Mouse (Mus musculus) embryonic facial prominence, embryonic 13.5 days (tissue): Measurements from ENCODE around the gene Gm39566. TPM values are rescaled to one million over a fixed set of nuclear protein-coding genes. Genes with fewer than 3 reads are reported as not detected.
A peak's percentile ranks its signal among the peaks of the same experiment; 100 is the strongest.

Experiments used
- ATAC-seq: fragments of 200-750 bp; cut with Nextera tagmentation; 2 replicates; pipeline ENCODE4 v1.8.0; 2017; ENCODE audit warnings: low read depth; ENCODE audit not compliant: insufficient number of reproducible peaks, insufficient read depth, low FRiP score, low TSS enrichment
- H3K27ac ChIP-seq: fragments of 300-500 bp; sonication (generic); 2 replicates; pipeline ENCODE4 v1.5.1; 2015; ENCODE audit warnings: moderate library complexity, mild to moderate bottlenecking, inconsistent platforms
- H3K27me3 ChIP-seq: fragments of 300-500 bp; sonication (generic); 2 replicates; pipeline ENCODE4 v1.6.1; 2015; ENCODE audit warnings: mild to moderate bottlenecking, inconsistent platforms
- H3K36me3 ChIP-seq: fragments of 300-500 bp; sonication (generic); 2 replicates; pipeline ENCODE4 v1.6.1; 2015; ENCODE audit warnings: mild to moderate bottlenecking, inconsistent platforms
- H3K4me1 ChIP-seq: fragments of 300-500 bp; sonication (generic); 2 replicates; pipeline ENCODE4 v1.6.1; 2015; ENCODE audit warnings: inconsistent platforms
- H3K4me2 ChIP-seq: fragments of 300-500 bp; sonication (generic); 2 replicates; pipeline ENCODE4 v1.6.1; 2015; ENCODE audit warnings: moderate library complexity, mild to moderate bottlenecking, inconsistent platforms
- H3K4me3 ChIP-seq: fragments of 300-500 bp; sonication (generic); 2 replicates; pipeline ENCODE4 v1.5.1; 2015; ENCODE audit warnings: mild to moderate bottlenecking, inconsistent platforms
- H3K9ac ChIP-seq: fragments of 300-500 bp; sonication (generic); 2 replicates; pipeline ENCODE4 v1.6.1; 2015; ENCODE audit warnings: mild to moderate bottlenecking, inconsistent platforms
- H3K9me3 ChIP-seq: fragments of 300-500 bp; sonication (generic); 2 replicates; pipeline ENCODE4 v1.6.1; 2016; ENCODE audit warnings: inconsistent platforms
- WGBS: fragments of 180-500 bp; shearing (Covaris S2); methylation state at CpG from one replicate; pipeline ENCODE4 v1.1.7; 2015; ENCODE audit warnings: mixed read lengths; 5-methylcytosine and 5-hydroxymethylcytosine counted together
- polyA plus RNA-seq: library from polyadenylated mRNA; unstranded; fragments of >200 nt; fragmentation: Nextera tagmentation; extraction: Ambion mirVana; gene quantifications from 2 replicates; pipeline ENCODE4 v1.2.1, GENCODE M21; 2015

Gene Gm39566
- polyA plus RNA-seq, 1 experiment from 2014 or later = not detected

DNA sequence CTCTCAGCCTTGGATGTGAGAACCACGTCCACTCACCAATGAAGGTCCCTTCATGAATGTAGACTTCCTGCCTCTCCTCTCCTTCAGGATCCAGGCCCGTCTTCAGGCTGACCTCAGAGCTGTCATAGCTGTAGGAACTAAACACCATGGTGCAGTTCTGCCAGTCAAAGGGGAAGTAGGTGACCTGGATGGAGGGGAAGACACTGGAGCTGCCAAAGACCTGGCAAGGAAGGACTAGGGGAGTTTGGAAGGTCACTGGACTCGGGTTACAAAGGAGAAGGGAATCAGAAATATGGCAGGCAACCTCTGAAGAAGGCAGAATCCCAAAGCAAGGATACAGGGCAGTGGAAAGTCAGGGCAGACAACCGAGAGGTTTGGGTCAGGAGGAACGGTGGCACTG lies 21.7 kb downstream of the Gm39566 start:
- Histone ChIP-seq H3K36me3 (no peaks in the 10 kb centered on the region; the same call in 1 of the 2 replicates), H3K27ac (no peak overlapping the region), H3K27me3 (peaks cover 53% of the 10 kb centered on the region), H3K9ac (no peak overlapping the region), H3K4me2 (no peak overlapping the region), H3K4me1 (0 out of 2 replicates have a peak, but pooled peaks cover 7% of the 10 kb centered on the region), H3K4me3 (no peak overlapping the region), H3K9me3 (no peaks in the 10 kb centered on the region)
- WGBS = 64% methylated on average over 5 of the region's 5 CpGs
- ATAC-seq = no peak

- Histone ChIP-seq H3K36me3 (no peaks in the 10 kb centered on the region), H3K9me3 (no peaks in the 10 kb centered on the region), H3K27me3 (peaks cover 33% of the 10 kb centered on the region), H3K4me2 (no peak overlapping the region), H3K4me1 (0 out of 2 replicates have a peak, but pooled peaks cover 7% of the 10 kb centered on the region), H3K9ac (no peak overlapping the region), H3K27ac (no peak overlapping the region), H3K4me3 (no peak overlapping the region)
- ATAC-seq = no peak
- WGBS = 72% methylated on average over 5 of the region's 5 CpGs
Measured at GRCm38 (mm10) chr11:69791420-69791819, 23.7 kb downstream of the Gm39566 start.

DNA sequence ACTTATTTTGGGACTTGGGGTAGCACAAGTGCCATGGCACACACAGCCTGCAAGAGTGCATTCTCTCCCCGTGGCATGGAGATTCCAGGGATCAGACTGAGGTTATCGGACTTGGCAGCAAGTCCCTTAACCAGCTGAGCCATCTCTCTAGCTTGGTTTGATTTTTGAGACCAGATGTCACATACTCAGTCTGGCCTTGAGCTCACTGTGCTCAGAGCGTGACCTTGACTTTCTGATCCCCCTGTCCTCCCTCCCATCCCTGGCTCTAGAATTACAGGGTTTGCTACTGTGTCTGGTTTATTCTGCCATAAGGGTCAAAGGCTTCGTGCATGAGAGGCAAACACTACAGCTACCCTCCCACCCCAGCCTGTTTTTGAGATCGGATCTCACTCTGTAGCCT lies 25.7 kb downstream of the Gm39566 start:
- Histone ChIP-seq H3K36me3 (no peaks in the 10 kb centered on the region), H3K4me2 (no peak overlapping the region), H3K9me3 (no peaks in the 10 kb centered on the region), H3K4me3 (no peak overlapping the region), H3K4me1 (no peaks in the 10 kb centered on the region), H3K27ac (no peak overlapping the region), H3K9ac (no peak overlapping the region), H3K27me3 (peaks cover 14% of the 10 kb centered on the region)
- no peak for ATAC-seq
- 41% methylated on average over 5 of the region's 5 CpGs for WGBS

GRCm38 (mm10) chr11:69787306-69787705 lies 27.8 kb downstream of the Gm39566 start:
- ATAC-seq = no peak
- 88% methylated on average over 5 of the region's 5 CpGs for WGBS

GRCm38 (mm10) chr11:69784793-69785272 lies 30.3 kb downstream of the Gm39566 start:
- no peak overlapping the region for H3K27ac ChIP-seq
- peak overlapping the region; percentile 23; the same call in 1 of the 2 replicates for H3K4me2 ChIP-seq
- H3K27me3 ChIP-seq = peaks cover 6% of the 10 kb centered on the region; the same call in 1 of the 2 replicates
- WGBS = 45% methylated on average over 15 of the region's 15 CpGs
- H3K4me3 ChIP-seq = no peak overlapping the region
- H3K9me3 ChIP-seq = no peaks in the 10 kb centered on the region
- H3K9ac ChIP-seq = no peak overlapping the region
- no peaks in the 10 kb centered on the region for H3K4me1 ChIP-seq
- no peak for ATAC-seq
- H3K36me3 ChIP-seq = no peaks in the 10 kb centered on the region

More at GRCm38 (mm10) chr11:69787306-69787705, 27.8 kb downstream of the Gm39566 start:
- Histone ChIP-seq H3K27me3 (peaks cover under 1% of the 10 kb centered on the region; the same call in 1 of the 2 replicates), H3K27ac (no peak overlapping the region), H3K4me1 (no peaks in the 10 kb centered on the region), H3K4me3 (no peak overlapping the region), H3K36me3 (no peaks in the 10 kb centered on the region), H3K4me2 (no peak overlapping the region), H3K9me3 (no peaks in the 10 kb centered on the region), H3K9ac (no peak overlapping the region)

DNA sequence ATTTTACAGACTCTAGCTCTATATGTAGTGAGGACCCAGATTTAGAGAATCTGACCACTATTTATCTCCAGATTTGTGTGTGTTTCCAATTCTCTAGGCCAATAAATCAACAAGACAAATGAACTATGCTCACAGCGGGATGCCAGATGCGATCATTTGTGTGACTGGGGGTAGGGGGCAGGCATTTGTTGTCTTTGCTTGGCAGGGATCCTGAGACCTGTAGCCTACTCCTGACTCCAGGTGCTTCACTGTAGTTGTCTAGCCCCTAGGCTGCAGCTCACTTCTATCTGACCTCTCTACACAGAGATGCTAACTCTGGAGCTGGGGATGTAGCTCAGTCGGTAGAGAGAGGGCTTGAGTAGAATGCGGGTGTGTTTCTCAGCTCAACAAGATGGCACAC lies 33.3 kb downstream of the Gm39566 start:
- Histone ChIP-seq H3K4me2 (no peak overlapping the region), H3K9ac (no peak overlapping the region), H3K9me3 (no peaks in the 10 kb centered on the region), H3K4me1 (peaks cover 20% of the 10 kb centered on the region), H3K36me3 (peaks cover 20% of the 10 kb centered on the region), H3K27me3 (peaks cover 19% of the 10 kb centered on the region; the same call in 1 of the 2 replicates), H3K4me3 (no peak overlapping the region), H3K27ac (no peak overlapping the region)
- no peak for ATAC-seq
- 38% methylated on average over 4 of the region's 4 CpGs for WGBS

GRCm38 (mm10) chr11:69778985-69779384 lies 36.1 kb downstream of the Gm39566 start:
- Histone ChIP-seq H3K4me3 (0 out of 2 replicates have a peak overlapping the region, but pooled peaks have one; percentile 7), H3K27ac (no peak overlapping the region), H3K4me1 (peaks cover 20% of the 10 kb centered on the region), H3K9me3 (no peaks in the 10 kb centered on the region), H3K9ac (no peak overlapping the region), H3K4me2 (peak overlapping the region; percentile 9; the same call in 1 of the 2 replicates), H3K27me3 (peaks cover 23% of the 10 kb centered on the region; the same call in 1 of the 2 replicates), H3K36me3 (peaks cover 37% of the 10 kb centered on the region)
- 0 out of 2 replicates have a peak, but pooled peaks have one; percentile 4 for ATAC-seq
- 44% methylated on average over 7 of the region's 7 CpGs for WGBS

- no peak overlapping the region for H3K27ac ChIP-seq
- H3K4me3 ChIP-seq = 0 out of 2 replicates have a peak overlapping the region, but pooled peaks have one; percentile 7
- H3K36me3 ChIP-seq = peaks cover 37% of the 10 kb centered on the region
- H3K27me3 ChIP-seq = peaks cover 23% of the 10 kb centered on the region; the same call in 1 of the 2 replicates
- WGBS = 63% methylated on average over 23 of the region's 23 CpGs
- H3K4me2 ChIP-seq = peak overlapping the region; percentile 9; the same call in 1 of the 2 replicates
- no peak overlapping the region for H3K9ac ChIP-seq
- H3K9me3 ChIP-seq = no peaks in the 10 kb centered on the region
- 0 out of 2 replicates have a peak, but pooled peaks have one; percentile 26 for ATAC-seq
- H3K4me1 ChIP-seq = peaks cover 20% of the 10 kb centered on the region
Measured at GRCm38 (mm10) chr11:69778258-69778982, 36.7 kb downstream of the Gm39566 start.

GRCm38 (mm10) chr11:69777504-69778257 lies 37.4 kb downstream of the Gm39566 start:
- peaks cover 20% of the 10 kb centered on the region for H3K4me1 ChIP-seq
- H3K4me3 ChIP-seq = no peak overlapping the region
- no peaks in the 10 kb centered on the region for H3K9me3 ChIP-seq
- WGBS = 67% methylated on average over 26 of the region's 26 CpGs
- H3K36me3 ChIP-seq = peaks cover 42% of the 10 kb centered on the region
- peaks cover 23% of the 10 kb centered on the region; the same call in 1 of the 2 replicates for H3K27me3 ChIP-seq
- no peak overlapping the region for H3K27ac ChIP-seq
- H3K9ac ChIP-seq = no peak overlapping the region
- H3K4me2 ChIP-seq = 0 out of 2 replicates have a peak overlapping the region, but pooled peaks have one; percentile 9
- ATAC-seq = 0 out of 2 replicates have a peak, but pooled peaks have one; percentile 33

- H3K36me3 ChIP-seq = peaks cover 42% of the 10 kb centered on the region
- peaks cover 16% of the 10 kb centered on the region; the same call in 1 of the 2 replicates for H3K27me3 ChIP-seq
- peaks cover 20% of the 10 kb centered on the region for H3K4me1 ChIP-seq
- H3K9ac ChIP-seq = 0 out of 2 replicates have a peak overlapping the region, but pooled peaks have one; percentile 3
- WGBS = 85% methylated on average over 20 of the region's 20 CpGs
- ATAC-seq = no peak
- no peak overlapping the region for H3K4me2 ChIP-seq
- no peaks in the 10 kb centered on the region for H3K9me3 ChIP-seq
- H3K27ac ChIP-seq = no peak overlapping the region
- no peak overlapping the region for H3K4me3 ChIP-seq
Measured at GRCm38 (mm10) chr11:69776488-69776887, 38.6 kb downstream of the Gm39566 start.

- H3K4me2 ChIP-seq = no peak overlapping the region
- no peak overlapping the region for H3K4me3 ChIP-seq
- no peak overlapping the region for H3K27ac ChIP-seq
- H3K36me3 ChIP-seq = peaks cover 46% of the 10 kb centered on the region
- H3K9me3 ChIP-seq = no peaks in the 10 kb centered on the region
- 76% methylated on average over 10 of the region's 10 CpGs for WGBS
- no peak for ATAC-seq
- H3K9ac ChIP-seq = no peak overlapping the region
- H3K27me3 ChIP-seq = peaks cover 16% of the 10 kb centered on the region; the same call in 1 of the 2 replicates
- H3K4me1 ChIP-seq = peaks cover 20% of the 10 kb centered on the region
Measured at GRCm38 (mm10) chr11:69775716-69776115, 39.4 kb downstream of the Gm39566 start.
